Mouse (Mus musculus): Measurements from ENCODE around the gene Endou. TPM values are rescaled to one million over a fixed set of nuclear protein-coding genes. Genes with fewer than 3 reads are reported as not detected.

The Endou gene
- polyA plus RNA-seq, 1 experiment = 18.9 TPM

DNA sequence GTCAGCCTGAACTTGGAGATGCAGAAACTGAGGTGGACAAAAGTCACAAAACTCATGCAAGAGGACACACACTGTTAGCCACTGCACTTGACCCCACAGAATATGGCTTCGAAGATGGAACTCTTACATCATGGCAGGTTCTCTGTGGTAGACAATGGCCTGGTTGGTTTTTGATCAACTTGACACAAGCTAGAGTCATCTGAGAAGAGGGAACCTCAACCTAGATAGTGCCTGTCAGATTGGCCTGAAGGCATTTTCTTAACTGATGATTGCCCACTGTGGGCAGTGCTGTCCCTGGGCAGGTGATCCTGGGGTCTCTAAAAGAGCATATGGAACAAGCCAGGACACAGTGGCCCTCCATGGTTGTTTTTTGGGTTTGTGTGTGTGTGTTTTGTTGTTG lies 15.4 kb downstream of the Endou start:
- Histone ChIP-seq H3K4me3 (replicated peaks; ENCODE audit: extremely low read depth, low read depth, low read length) (no peak overlapping the region), H3K4me1 (ENCODE audit: control insufficient read depth, insufficient read depth, low read length) (peaks cover 17% of the 10 kb centered on the region)
- no peak for TF ChIP-seq POLR2A (IDR thresholded peaks at IDR 0.05; ENCODE audit: borderline replicate concordance, extremely low read depth, low read depth, low read length)
- TF ChIP-seq CTCF (IDR thresholded peaks at IDR 0.05; ENCODE audit: insufficient read depth, low read length) = no peak
- 94% methylated on average over 1 of the region's 1 CpGs for WGBS
- no peak for DNase-seq

DNA sequence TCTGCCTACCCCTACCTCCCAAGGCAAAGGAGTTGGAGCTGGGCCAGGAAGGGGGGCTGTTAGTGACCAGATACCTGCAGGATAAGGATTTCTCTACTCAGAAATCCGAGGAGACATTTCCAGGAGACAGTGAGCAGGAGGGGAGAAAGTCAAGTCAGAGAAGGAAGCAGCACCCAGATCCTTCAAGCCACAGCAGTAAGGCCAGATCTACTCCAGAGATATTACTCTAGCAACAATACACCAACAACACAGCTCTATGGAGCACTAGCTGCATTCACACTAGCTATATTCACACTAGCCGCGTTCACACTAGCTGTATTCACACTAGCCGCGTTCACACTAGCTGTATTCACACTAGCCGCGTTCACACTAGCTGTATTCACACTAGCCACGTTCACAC lies 16.1 kb downstream of the Endou start:
- H3K4me1 ChIP-seq (ENCODE audit: control insufficient read depth, insufficient read depth, low read length) = peaks cover 15% of the 10 kb centered on the region
- DNase-seq = no peak
- H3K4me3 ChIP-seq (replicated peaks; ENCODE audit: extremely low read depth, low read depth, low read length) = no peak overlapping the region
- TF ChIP-seq POLR2A (IDR thresholded peaks at IDR 0.05; ENCODE audit: borderline replicate concordance, extremely low read depth, low read depth, low read length) (no peak), CTCF (IDR thresholded peaks at IDR 0.05; ENCODE audit: insufficient read depth, low read length) (no peak)
- WGBS = 91% methylated on average over 8 of the region's 8 CpGs

DNA sequence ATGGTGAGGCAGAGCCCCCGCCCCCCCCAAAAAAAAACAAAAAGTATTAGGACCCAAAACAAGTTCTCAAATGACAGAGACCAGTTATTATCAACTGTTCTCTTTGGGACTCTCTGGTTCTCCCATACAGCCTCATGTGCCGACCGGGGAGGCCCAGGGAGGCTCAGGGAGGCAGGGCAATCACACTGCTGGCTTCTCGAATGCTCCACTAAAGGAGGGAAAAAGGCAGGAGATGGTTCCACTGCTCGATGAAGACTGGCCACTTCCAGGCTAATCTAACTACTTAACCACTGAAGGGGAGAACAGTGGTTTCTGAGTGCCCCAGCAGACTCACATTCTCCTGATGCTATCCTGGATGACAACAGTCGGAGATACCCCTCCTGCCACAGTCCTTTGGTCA lies 18.6 kb downstream of the Endou start:
- TF ChIP-seq POLR2A (IDR thresholded peaks at IDR 0.05; ENCODE audit: borderline replicate concordance, extremely low read depth, low read depth, low read length) = no peak
- no peak for TF ChIP-seq CTCF (IDR thresholded peaks at IDR 0.05; ENCODE audit: insufficient read depth, low read length)
- Histone ChIP-seq H3K4me3 (replicated peaks; ENCODE audit: extremely low read depth, low read depth, low read length) (no peak overlapping the region), H3K4me1 (ENCODE audit: control insufficient read depth, insufficient read depth, low read length) (peaks cover 3% of the 10 kb centered on the region; the same call in 1 of the 2 replicates)
- WGBS = 73% methylated on average over 6 of the region's 6 CpGs
- no peak for DNase-seq

DNA sequence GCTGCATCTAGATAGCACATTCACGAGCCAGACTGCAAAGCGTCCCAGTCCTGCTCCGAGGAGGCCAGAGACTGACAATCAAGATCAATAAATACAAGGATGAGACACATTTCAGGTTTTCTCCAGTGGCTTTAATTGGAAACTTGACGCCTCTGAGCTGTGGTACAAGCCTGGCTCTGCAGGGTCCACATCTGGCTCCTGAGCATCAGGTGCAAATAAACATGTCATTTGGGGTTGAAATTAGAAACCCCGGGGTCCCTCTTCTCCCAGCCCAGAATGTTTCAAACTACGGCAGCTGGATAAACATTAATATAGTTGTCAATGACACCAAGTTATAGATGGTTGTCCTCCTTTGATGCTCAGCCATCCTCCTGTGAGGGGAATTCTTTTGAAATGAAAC lies 20.2 kb downstream of the Endou start:
- Histone ChIP-seq H3K4me3 (replicated peaks; ENCODE audit: extremely low read depth, low read depth, low read length) (no peak overlapping the region), H3K4me1 (ENCODE audit: control insufficient read depth, insufficient read depth, low read length) (no peaks in the 10 kb centered on the region)
- DNase-seq = no peak
- 69% methylated on average over 6 of the region's 6 CpGs for WGBS
- TF ChIP-seq POLR2A (IDR thresholded peaks at IDR 0.05; ENCODE audit: borderline replicate concordance, extremely low read depth, low read depth, low read length) (no peak), CTCF (IDR thresholded peaks at IDR 0.05; ENCODE audit: insufficient read depth, low read length) (no peak)

- Histone ChIP-seq H3K4me3 (replicated peaks; ENCODE audit: extremely low read depth, low read depth, low read length) (peak within 1 kb of the TSS; percentile 83), H3K4me1 (ENCODE audit: control insufficient read depth, insufficient read depth, low read length) (peaks cover 5% of the 10 kb centered on the region)
- peak; percentile 85 for DNase-seq
- TF ChIP-seq POLR2A (IDR thresholded peaks at IDR 0.05; ENCODE audit: borderline replicate concordance, extremely low read depth, low read depth, low read length) = peak; percentile 80; the same call in 1 of the 2 replicates
- TF ChIP-seq CTCF (IDR thresholded peaks at IDR 0.05; ENCODE audit: insufficient read depth, low read length) = no peak
- WGBS = 1% methylated on average over 71 of the region's 71 CpGs
Observed at GRCm38 (mm10) chr15:97705211-97706050, 25.7 kb downstream of the Endou start, which contains the start of gene Rpap3. TSS of gene Rpap3 (minus strand) at chr15:97705825.

DNA sequence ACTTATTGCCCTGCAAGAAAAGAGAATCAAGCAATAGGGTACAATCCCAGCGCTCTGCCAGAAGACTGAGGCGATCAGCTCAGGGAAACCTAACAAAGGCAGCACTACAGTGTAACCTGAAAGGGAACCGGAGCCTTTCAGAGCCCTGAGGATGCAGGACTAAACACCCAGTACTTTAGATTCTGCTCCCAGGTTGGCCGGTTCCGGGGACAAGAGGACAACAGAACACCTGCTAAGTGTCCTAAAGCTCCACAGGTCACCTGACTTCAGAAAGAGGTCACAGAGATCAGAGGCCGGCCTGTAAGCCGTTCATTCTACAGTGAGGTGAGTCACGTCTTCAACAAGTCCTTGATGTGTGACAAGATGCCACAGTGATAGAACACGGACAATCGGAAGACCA lies 34.5 kb downstream of the Endou start:
- WGBS = 86% methylated on average over 10 of the region's 10 CpGs
- no peak for DNase-seq
- TF ChIP-seq POLR2A (IDR thresholded peaks at IDR 0.05; ENCODE audit: borderline replicate concordance, extremely low read depth, low read depth, low read length) (no peak), CTCF (IDR thresholded peaks at IDR 0.05; ENCODE audit: insufficient read depth, low read length) (no peak)
- H3K4me1 ChIP-seq (ENCODE audit: control insufficient read depth, insufficient read depth, low read length) = no peaks in the 10 kb centered on the region
- H3K4me3 ChIP-seq (replicated peaks; ENCODE audit: extremely low read depth, low read depth, low read length) = no peak overlapping the region

DNA sequence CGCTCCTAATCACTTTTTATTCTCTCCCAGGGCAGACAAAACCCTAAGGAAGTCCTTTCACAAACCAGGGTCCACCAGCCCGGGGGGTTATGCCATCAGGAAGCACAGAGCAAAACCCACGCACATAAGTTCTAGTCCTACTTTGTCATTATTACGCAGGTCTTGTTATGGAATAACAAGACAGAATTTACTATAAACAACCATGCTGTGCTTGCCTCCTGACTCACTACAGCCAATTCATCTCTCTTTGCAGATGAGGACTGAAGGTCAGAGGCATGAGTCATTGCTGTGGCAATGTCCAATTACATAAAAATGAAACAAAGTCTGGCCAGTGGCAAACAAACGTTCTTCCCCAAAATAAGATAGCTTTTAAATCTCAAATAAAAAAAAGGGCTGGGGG lies 37.7 kb downstream of the Endou start:
- no peak overlapping the region for H3K4me3 ChIP-seq (replicated peaks; ENCODE audit: extremely low read depth, low read depth, low read length)
- 78% methylated on average over 5 of the region's 5 CpGs for WGBS
- H3K4me1 ChIP-seq (ENCODE audit: control insufficient read depth, insufficient read depth, low read length) = no peaks in the 10 kb centered on the region
- TF ChIP-seq POLR2A (IDR thresholded peaks at IDR 0.05; ENCODE audit: borderline replicate concordance, extremely low read depth, low read depth, low read length) (no peak), CTCF (IDR thresholded peaks at IDR 0.05; ENCODE audit: insufficient read depth, low read length) (no peak)
- no peak for DNase-seq

GRCm38 (mm10) chr15:97684118-97684517 lies 47.0 kb downstream of the Endou start:
- TF ChIP-seq POLR2A (IDR thresholded peaks at IDR 0.05; ENCODE audit: borderline replicate concordance, extremely low read depth, low read depth, low read length) (no peak), CTCF (IDR thresholded peaks at IDR 0.05; ENCODE audit: insufficient read depth, low read length) (no peak)
- Histone ChIP-seq H3K4me3 (replicated peaks; ENCODE audit: extremely low read depth, low read depth, low read length) (no peak overlapping the region), H3K4me1 (ENCODE audit: control insufficient read depth, insufficient read depth, low read length) (no peaks in the 10 kb centered on the region)
- no peak for DNase-seq
- 95% methylated on average over 9 of the region's 9 CpGs for WGBS

DNA sequence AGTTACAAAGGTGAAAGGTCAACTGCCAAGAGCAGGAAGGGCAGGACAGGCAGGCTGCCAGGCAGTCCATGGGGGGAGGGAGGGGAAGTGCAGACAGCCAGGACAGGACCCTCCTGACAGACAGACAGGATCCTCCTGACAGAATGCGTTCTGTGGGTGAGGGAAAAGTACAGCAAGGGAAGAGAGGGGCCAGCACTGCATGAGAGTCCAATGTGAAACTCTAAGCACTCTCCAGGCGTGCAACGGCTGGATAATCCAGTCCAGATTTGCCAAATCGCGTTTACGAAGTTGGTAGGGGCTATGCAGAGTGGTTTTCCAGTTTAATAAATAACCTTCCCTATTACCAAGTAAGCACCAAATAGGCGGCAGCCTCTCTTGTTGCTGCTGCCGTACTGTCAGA lies 49.1 kb downstream of the Endou start:
- TF ChIP-seq POLR2A (IDR thresholded peaks at IDR 0.05; ENCODE audit: borderline replicate concordance, extremely low read depth, low read depth, low read length) = no peak
- no peak for TF ChIP-seq CTCF (IDR thresholded peaks at IDR 0.05; ENCODE audit: insufficient read depth, low read length)
- Histone ChIP-seq H3K4me3 (replicated peaks; ENCODE audit: extremely low read depth, low read depth, low read length) (no peak overlapping the region), H3K4me1 (ENCODE audit: control insufficient read depth, insufficient read depth, low read length) (no peaks in the 10 kb centered on the region)
- WGBS = 84% methylated on average over 8 of the region's 8 CpGs
- DNase-seq = no peak
